Mouse (Mus musculus): Measurements from ENCODE around the gene Fam186a.

- TF ChIP-seq CTCF (IDR thresholded peaks at IDR 0.05; ENCODE audit: control insufficient read depth, insufficient read depth, insufficient read length) (no peak), CEBPB (IDR thresholded peaks at IDR 0.05; ENCODE audit: low read depth) (no peak), MAX (IDR thresholded peaks at IDR 0.05) (no peak), FOSL1 (IDR thresholded peaks at IDR 0.05; ENCODE audit: insufficient read depth, low read length, poor library complexity, severe bottlenecking) (no peak)
Observed at GRCm38 (mm10) chr15:100004677-100005273, 37.9 kb upstream of the Fam186a start.
